Mouse (Mus musculus) megakaryocyte, embryonic 14.5 days (primary cell): ENCODE data around the gene Pole3. TPM values are rescaled to one million over a fixed set of nuclear protein-coding genes. Genes with fewer than 3 reads are reported as not detected.
A peak's percentile ranks its signal among the peaks of the same experiment; 100 is the strongest.

Experiments
- H3K27me3 ChIP-seq: replicated peaks from 2 replicates; pipeline ENCODE3; 2012; ENCODE audit warnings: inconsistent platforms
- H3K36me3 ChIP-seq: replicated peaks from 2 replicates; pipeline ENCODE3; 2012; ENCODE audit warnings: low read length, inconsistent platforms, mixed read lengths
- H3K4me1 ChIP-seq: 2 replicates; pipeline ENCODE4 v1.6.1; 2012; ENCODE audit warnings: inconsistent platforms
- H3K4me3 ChIP-seq: replicated peaks from 2 replicates; pipeline ENCODE3; 2012; ENCODE audit warnings: moderate library complexity, mild to moderate bottlenecking, inconsistent platforms
- H3K9me3 ChIP-seq: 2 replicates; pipeline ENCODE4 v1.6.1; 2012; ENCODE audit warnings: inconsistent platforms
- FLI1 ChIP-seq: IDR thresholded peaks from 2 replicates; pipeline ENCODE4 v1.6.1; 2012; ENCODE audit warnings: low read length, inconsistent platforms, mixed read lengths
- GATA1 ChIP-seq: IDR thresholded peaks from 3 replicates; pipeline ENCODE4 v1.6.1; 2012; ENCODE audit warnings: mixed read lengths, low read length, inconsistent platforms, borderline replicate concordance
- polyA plus RNA-seq: library from polyadenylated mRNA; stranded (reverse); fragments of >175 nt; gene quantifications from 2 replicates; pipeline ENCODE4 v1.2.3, GENCODE M21; 2012; ENCODE audit warnings: low replicate concordance; ENCODE audit not compliant: insufficient read depth

Pole3 gene
- 4.7 and 21.6 TPM in 2 replicates for polyA plus RNA-seq

DNA sequence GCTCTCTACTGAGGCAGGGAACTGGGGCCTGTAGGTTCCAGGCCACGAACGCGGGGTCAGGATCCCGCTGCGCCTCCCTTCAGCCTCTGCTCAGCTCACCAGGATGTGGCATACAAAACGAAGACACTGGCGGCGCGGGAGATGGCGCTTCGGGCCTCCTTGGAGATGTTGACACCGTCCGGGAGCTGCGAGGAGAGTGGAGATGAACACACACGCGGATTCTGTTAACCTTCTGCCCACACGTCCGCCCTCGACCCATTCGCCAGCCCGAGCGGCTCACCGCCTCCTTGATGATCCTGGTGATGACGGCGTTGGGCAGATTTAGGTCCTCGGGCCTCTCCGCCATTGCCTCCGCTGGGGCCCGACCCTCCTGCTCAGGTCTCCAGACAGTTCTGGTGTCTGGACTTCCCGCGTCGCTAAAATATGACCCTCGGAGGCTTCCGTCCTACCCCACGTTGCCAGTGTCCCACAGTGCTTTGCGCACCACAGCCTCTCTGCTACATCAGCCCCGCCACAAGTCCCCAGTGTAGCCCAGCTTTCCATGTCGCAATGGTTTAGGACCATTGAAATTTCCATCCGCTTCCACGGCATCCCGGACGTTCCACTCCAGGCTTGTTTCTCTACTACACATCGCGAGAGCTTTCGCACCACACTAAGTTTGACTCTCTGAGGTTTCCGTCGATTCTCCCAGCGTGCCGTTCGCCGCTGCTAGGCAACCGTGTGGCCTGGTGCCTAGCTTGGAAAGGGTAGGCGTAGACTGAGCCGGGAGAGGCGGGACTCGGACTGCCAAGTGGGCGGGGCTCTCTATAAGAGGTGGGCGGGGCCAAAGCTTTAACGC lies at the start of gene Pole3, which contains the start of gene 4933430I17Rik:
Gene Pole3 (minus strand): TSS at position 418 of the 838 bp plus-strand sequence.
Gene 4933430I17Rik (plus strand): TSS at position 719 of the 838 bp plus-strand sequence.
- Histone ChIP-seq H3K27me3 (peaks cover 3% of the 10 kb centered on the region), H3K4me1 (peaks cover 48% of the 10 kb centered on the region), H3K36me3 (peaks cover 15% of the 10 kb centered on the region), H3K4me3 (peak within 1 kb of the TSS; percentile 96), H3K9me3 (no peaks in the 10 kb centered on the region)
- TF ChIP-seq GATA1 (no peak), FLI1 (no peak)

DNA sequence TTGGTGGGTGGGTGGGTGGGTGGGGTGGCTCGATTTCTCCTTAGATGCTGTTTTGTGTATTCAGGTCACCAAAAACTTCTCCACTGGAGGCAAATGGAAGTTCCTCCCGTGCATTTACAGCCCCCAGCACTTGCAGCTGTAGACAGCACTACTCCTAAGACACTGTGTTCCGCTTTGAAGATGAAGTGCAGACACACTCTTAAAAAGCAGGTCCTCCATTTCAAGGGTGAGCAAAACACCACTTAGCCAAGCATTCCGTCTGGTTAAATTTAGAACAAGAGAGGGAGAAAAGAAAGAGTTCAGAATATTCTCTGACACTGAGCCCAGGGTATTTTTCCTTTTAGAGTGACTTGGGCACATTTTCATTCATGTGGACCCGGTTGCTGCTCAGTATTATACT lies 45.2 kb upstream of the Pole3 start:
- Histone ChIP-seq H3K36me3 (no peaks in the 10 kb centered on the region), H3K4me1 (peaks cover 8% of the 10 kb centered on the region; the same call in 1 of the 2 replicates), H3K27me3 (peaks cover 30% of the 10 kb centered on the region), H3K4me3 (no peak overlapping the region), H3K9me3 (peaks cover 4% of the 10 kb centered on the region; the same call in 1 of the 2 replicates)
- no peak for TF ChIP-seq FLI1
- TF ChIP-seq GATA1 = no peak

- peaks cover 4% of the 10 kb centered on the region; the same call in 1 of the 2 replicates for H3K9me3 ChIP-seq
- peaks cover 8% of the 10 kb centered on the region; the same call in 1 of the 2 replicates for H3K4me1 ChIP-seq
- peaks cover 33% of the 10 kb centered on the region for H3K27me3 ChIP-seq
- H3K36me3 ChIP-seq = no peaks in the 10 kb centered on the region
- H3K4me3 ChIP-seq = no peak overlapping the region
- TF ChIP-seq FLI1 (no peak), GATA1 (no peak)
Measured at GRCm38 (mm10) chr4:62569603-62570002, 44.7 kb upstream of the Pole3 start.

- Histone ChIP-seq H3K4me3 (no peak overlapping the region), H3K36me3 (no peaks in the 10 kb centered on the region)
- no peak for TF ChIP-seq FLI1
- TF ChIP-seq GATA1 = no peak
Measured at GRCm38 (mm10) chr4:62568359-62568758, 43.5 kb upstream of the Pole3 start.

DNA sequence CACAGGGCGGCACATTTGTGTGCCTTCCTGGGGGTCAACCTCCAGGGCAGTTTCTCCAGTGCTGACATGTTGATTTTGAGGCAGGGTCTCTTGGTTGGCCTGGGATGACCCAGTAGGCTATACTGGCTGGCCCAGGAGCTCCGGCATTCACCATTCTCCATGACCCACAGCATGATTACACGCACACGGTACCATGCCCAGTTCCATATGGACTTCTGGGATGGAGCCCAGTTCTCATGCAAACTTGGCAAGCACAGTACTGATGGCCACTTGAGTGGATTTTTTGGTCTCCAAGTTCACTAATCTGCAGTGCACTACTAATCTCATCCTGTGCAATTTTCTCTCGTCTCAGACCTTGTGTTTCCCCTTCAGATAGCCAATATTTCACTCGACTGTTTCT lies 42.8 kb upstream of the Pole3 start:
- Histone ChIP-seq H3K4me1 (peaks cover 8% of the 10 kb centered on the region; the same call in 1 of the 2 replicates), H3K4me3 (no peak overlapping the region), H3K36me3 (no peaks in the 10 kb centered on the region), H3K9me3 (peaks cover 4% of the 10 kb centered on the region; the same call in 1 of the 2 replicates), H3K27me3 (peaks cover 43% of the 10 kb centered on the region)
- TF ChIP-seq FLI1 = no peak
- TF ChIP-seq GATA1 = no peak

More at GRCm38 (mm10) chr4:62568359-62568758, 43.5 kb upstream of the Pole3 start:
- H3K4me1 ChIP-seq = peaks cover 8% of the 10 kb centered on the region; the same call in 1 of the 2 replicates
- H3K9me3 ChIP-seq = peaks cover 4% of the 10 kb centered on the region; the same call in 1 of the 2 replicates
- H3K27me3 ChIP-seq = peaks cover 38% of the 10 kb centered on the region

GRCm38 (mm10) chr4:62566530-62566929 lies 41.7 kb upstream of the Pole3 start:
- H3K27me3 ChIP-seq = peaks cover 41% of the 10 kb centered on the region
- peaks cover 8% of the 10 kb centered on the region; the same call in 1 of the 2 replicates for H3K4me1 ChIP-seq
- no peaks in the 10 kb centered on the region for H3K36me3 ChIP-seq
- peaks cover 4% of the 10 kb centered on the region; the same call in 1 of the 2 replicates for H3K9me3 ChIP-seq
- TF ChIP-seq GATA1 (no peak), FLI1 (no peak)
- no peak overlapping the region for H3K4me3 ChIP-seq

- no peak for TF ChIP-seq FLI1
- no peaks in the 10 kb centered on the region for H3K9me3 ChIP-seq
- H3K4me1 ChIP-seq = peaks cover 8% of the 10 kb centered on the region; the same call in 1 of the 2 replicates
- no peaks in the 10 kb centered on the region for H3K36me3 ChIP-seq
- H3K27me3 ChIP-seq = peaks cover 34% of the 10 kb centered on the region
- no peak overlapping the region for H3K4me3 ChIP-seq
Measured at GRCm38 (mm10) chr4:62562006-62562405, 37.1 kb upstream of the Pole3 start.

DNA sequence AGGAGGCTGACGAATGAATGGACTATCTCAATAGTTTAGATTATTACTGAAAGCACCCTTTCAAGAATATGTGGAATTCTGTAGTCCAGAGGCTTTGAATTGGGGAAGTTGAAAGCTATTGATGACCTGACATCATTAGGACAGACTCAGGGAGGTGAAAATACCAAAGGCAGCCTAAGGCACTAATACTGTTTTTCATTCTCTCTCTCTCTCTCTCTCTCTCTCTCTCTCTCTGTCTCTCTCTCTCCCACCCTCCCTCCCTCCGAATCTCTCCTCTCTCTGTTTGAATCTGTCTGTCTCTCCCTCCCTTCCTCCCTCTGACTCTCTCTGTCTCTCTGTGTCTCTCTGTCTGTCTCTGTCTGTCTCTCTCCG lies 36.7 kb upstream of the Pole3 start:
- no peaks in the 10 kb centered on the region for H3K36me3 ChIP-seq
- peak overlapping the region; percentile 14 for H3K4me3 ChIP-seq
- H3K9me3 ChIP-seq = no peaks in the 10 kb centered on the region
- TF ChIP-seq FLI1 (no peak), GATA1 (no peak)
- peaks cover 8% of the 10 kb centered on the region; the same call in 1 of the 2 replicates for H3K4me1 ChIP-seq
- H3K27me3 ChIP-seq = peaks cover 33% of the 10 kb centered on the region

GRCm38 (mm10) chr4:62560963-62561629 lies 36.2 kb upstream of the Pole3 start:
- no peaks in the 10 kb centered on the region for H3K36me3 ChIP-seq
- TF ChIP-seq GATA1 (no peak), FLI1 (no peak)
- H3K27me3 ChIP-seq = peaks cover 28% of the 10 kb centered on the region
- no peaks in the 10 kb centered on the region for H3K9me3 ChIP-seq
- H3K4me3 ChIP-seq = peak overlapping the region; percentile 14
- peaks cover 2% of the 10 kb centered on the region; the same call in 1 of the 2 replicates for H3K4me1 ChIP-seq

- peaks cover 18% of the 10 kb centered on the region for H3K27me3 ChIP-seq
- no peaks in the 10 kb centered on the region for H3K36me3 ChIP-seq
- no peaks in the 10 kb centered on the region for H3K4me1 ChIP-seq
- TF ChIP-seq FLI1 (no peak), GATA1 (no peak)
- no peak within 1 kb of the TSS for H3K4me3 ChIP-seq
- no peaks in the 10 kb centered on the region for H3K9me3 ChIP-seq
Measured at GRCm38 (mm10) chr4:62559797-62560329, 35.0 kb upstream of the Pole3 start, which contains the start of gene Rgs3. Gene Rgs3, plus strand, starts transcription at chr4:62559847.
